Mouse (Mus musculus): ENCODE measurements around the gene Retsat. TPM values are rescaled to one million over a fixed set of nuclear protein-coding genes. Genes with fewer than 3 reads are reported as not detected.

Retsat gene
- 13.3 and 17.4 TPM in 2 replicates for total RNA-seq (2017)

- ATAC-seq (replicated peaks; ENCODE audit: low read depth, poor library complexity, severe bottlenecking): peak; percentile 86
Observed at GRCm38 (mm10) chr6:72597956-72598753, at the start of gene Retsat, which contains the start of gene Elmod3. Retsat (plus strand) TSS chr6:72598475. Elmod3 (minus strand) TSS chr6:72598413.

GRCm38 (mm10) chr6:72549041-72549580 is 49.2 kb upstream of the Retsat start:
- 0 out of 2 replicates have a peak, but pooled peaks have one; percentile 26 for ATAC-seq (replicated peaks; ENCODE audit: low read depth, poor library complexity, severe bottlenecking)

GRCm38 (mm10) chr6:72550025-72550424 is 48.2 kb upstream of the Retsat start:
- no peak for ATAC-seq (replicated peaks; ENCODE audit: low read depth, poor library complexity, severe bottlenecking)

- peak; percentile 45 for ATAC-seq (replicated peaks; ENCODE audit: low read depth, poor library complexity, severe bottlenecking)
Observed at GRCm38 (mm10) chr6:72550503-72551100, 47.7 kb upstream of the Retsat start.

GRCm38 (mm10) chr6:72552171-72553078 is 45.9 kb upstream of the Retsat start:
- ATAC-seq (replicated peaks; ENCODE audit: low read depth, poor library complexity, severe bottlenecking): peak; percentile 78

GRCm38 (mm10) chr6:72553079-72553412 is 45.2 kb upstream of the Retsat start:
- ATAC-seq (replicated peaks; ENCODE audit: low read depth, poor library complexity, severe bottlenecking): peak; percentile 2; the same call in 1 of the 2 replicates

GRCm38 (mm10) chr6:72560801-72561200 is 37.5 kb upstream of the Retsat start:
- no peak for ATAC-seq (replicated peaks; ENCODE audit: low read depth, poor library complexity, severe bottlenecking)

- ATAC-seq (replicated peaks; ENCODE audit: low read depth, poor library complexity, severe bottlenecking): no peak
Observed at GRCm38 (mm10) chr6:72562486-72562885, 35.8 kb upstream of the Retsat start.

GRCm38 (mm10) chr6:72562894-72563293 is 35.4 kb upstream of the Retsat start:
- no peak for ATAC-seq (replicated peaks; ENCODE audit: low read depth, poor library complexity, severe bottlenecking)

- ATAC-seq (replicated peaks; ENCODE audit: low read depth, poor library complexity, severe bottlenecking): no peak
Observed at GRCm38 (mm10) chr6:72565506-72565905, 32.8 kb upstream of the Retsat start.

- peak; percentile 98 for ATAC-seq (replicated peaks; ENCODE audit: low read depth, poor library complexity, severe bottlenecking)
Observed at GRCm38 (mm10) chr6:72566044-72566443, 32.2 kb upstream of the Retsat start.

- ATAC-seq (replicated peaks; ENCODE audit: low read depth, poor library complexity, severe bottlenecking): no peak
Observed at GRCm38 (mm10) chr6:72567508-72567907, 30.8 kb upstream of the Retsat start.

GRCm38 (mm10) chr6:72568736-72569135 is 29.5 kb upstream of the Retsat start:
- no peak for ATAC-seq (replicated peaks; ENCODE audit: low read depth, poor library complexity, severe bottlenecking)

- no peak for ATAC-seq (replicated peaks; ENCODE audit: low read depth, poor library complexity, severe bottlenecking)
Observed at GRCm38 (mm10) chr6:72570644-72571397, 27.5 kb upstream of the Retsat start.

GRCm38 (mm10) chr6:72571826-72572225 is 26.4 kb upstream of the Retsat start:
- ATAC-seq (replicated peaks; ENCODE audit: low read depth, poor library complexity, severe bottlenecking): no peak

GRCm38 (mm10) chr6:72576041-72576440 is 22.2 kb upstream of the Retsat start:
- ATAC-seq (replicated peaks; ENCODE audit: low read depth, poor library complexity, severe bottlenecking): no peak

GRCm38 (mm10) chr6:72581625-72582382 is 16.5 kb upstream of the Retsat start:
- ATAC-seq (replicated peaks; ENCODE audit: low read depth, poor library complexity, severe bottlenecking): peak; percentile 62

- no peak for ATAC-seq (replicated peaks; ENCODE audit: low read depth, poor library complexity, severe bottlenecking)
Observed at GRCm38 (mm10) chr6:72583211-72583839, 14.9 kb upstream of the Retsat start.

Measured in common myeloid progenitor, adult 5-6 weeks (primary cell).